Mouse (Mus musculus): ENCODE data around the gene Pdcd6ip. TPM values are rescaled to one million over a fixed set of nuclear protein-coding genes. Genes with fewer than 3 reads are reported as not detected.

The Pdcd6ip gene
- polyA plus RNA-seq, 1 experiment, result 52.9 TPM

DNA sequence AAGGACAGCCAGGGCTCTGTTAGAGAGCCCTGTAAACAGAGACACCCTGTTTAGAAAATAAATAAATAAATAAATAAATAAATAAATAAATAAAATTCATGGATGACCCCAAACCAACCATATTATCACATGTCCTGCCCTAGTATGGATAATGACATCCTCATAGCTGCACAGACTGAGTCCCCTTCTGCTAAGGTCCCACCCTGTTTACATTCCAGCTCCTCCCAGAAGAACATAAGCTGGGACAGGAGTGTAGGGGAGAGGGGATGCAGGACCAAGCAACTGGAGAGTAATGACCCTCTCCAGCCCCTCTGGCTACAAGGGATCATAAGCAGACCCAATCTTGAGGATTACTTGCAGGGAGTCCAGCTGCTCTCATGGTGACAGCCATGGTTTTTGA is 105.9 kb downstream of the Pdcd6ip start:
- TF ChIP-seq POLR2A (IDR thresholded peaks at IDR 0.05; ENCODE audit: borderline replicate concordance, insufficient read depth, low read length) (no peak), CTCF (IDR thresholded peaks at IDR 0.05; ENCODE audit: borderline replicate concordance, insufficient read depth, low read depth, low read length) (no peak)
- H3K27me3 ChIP-seq (ENCODE audit: control insufficient read depth, insufficient read depth, low read length), result no peaks in the 10 kb centered on the region
- H3K27ac ChIP-seq (ENCODE audit: insufficient read depth, low read length), result no peak overlapping the region
- DNase-seq, result no peak
- no peaks in the 10 kb centered on the region for H3K4me1 ChIP-seq (ENCODE audit: control insufficient read depth, insufficient read depth, low read length)
- no peak overlapping the region for H3K4me3 ChIP-seq (replicated peaks; ENCODE audit: insufficient read depth, low read depth, low read length)

Other genes starting within 250 kb of the Pdcd6ip start
- gene Clasp2, start 33.2 kb upstream of the Pdcd6ip start, polyA plus RNA-seq (2012; rRNA removed), result 145 and 149 TPM in 2 replicates
- gene Ubp1, start 222.7 kb upstream of the Pdcd6ip start, polyA plus RNA-seq (2012; rRNA removed), result 116 and 118 TPM in 2 replicates